9 mouse cellular contexts compared by ENCODE assay signal in genomic region chr17:28518615-28519071, GRCm38 (mm10). TPM values are rescaled to one million over a fixed set of nuclear protein-coding genes. Genes with fewer than 3 reads are reported as not detected.
A peak's percentile ranks its signal among the peaks of the same experiment; 100 is the strongest.
DNase-seq lines count a peak whose midpoint lies in the region; TF ChIP-seq lines count a peak whose summit lies in the region.
"Had no signal": no experiment of that assay in that cellular context is flagged by ENCODE, and none has a peak within 500 bp of the region (broad histone marks: within the 10 kb centered on the region; RNA-seq: fewer than 3 reads in every experiment).

No protein-coding gene starts in this region.

- no peak for TF ChIP-seq POLR2A in CH12.LX (IDR thresholded peaks at IDR 0.05; ENCODE audit: low read depth, low read length)

- H3K9ac ChIP-seq in CH12.LX (ENCODE audit: insufficient read depth, low read depth), result peak overlapping the region; percentile 39; the same call in 1 of the 2 replicates

- peak overlapping the region; percentile 50 to 52 (median 52) for H3K4me3 ChIP-seq in CH12.LX (replicated peaks in 1 of 3; ENCODE audit: low read depth in 2 of 3, low read length in 2 of 3, poor library complexity in 1 of 3)

- intact Hi-C loops in gastrocnemius, postnatal 14 days (cut with DNase I; ENCODE audit: low total_unique reads), result no loop called here

- in situ Hi-C loops in CH12.LX (cut with MboI; ENCODE audit: low pct_ligation_motif_present, low pct_unique_long_range_greater_than_20kb, low sequenced_read_pairs), result loop anchor here (25.0 kb wide), 1 partner anchor 306 kb away; the partner anchor contains the start of gene Def6

- H3K36me3 ChIP-seq in CH12.LX (replicated peaks in 1 of 2; ENCODE audit: control insufficient read depth in 1 of 2, insufficient read depth in 1 of 2, low read length in 1 of 2), result no peaks in the 10 kb centered on the region

- TF ChIP-seq EP300 in CH12.LX (IDR thresholded peaks at IDR 0.05; ENCODE audit: low read length), result no peak; the same call in 1 of the 2 replicates

- H3K4me2 ChIP-seq in CH12.LX (ENCODE audit: insufficient read depth, low read depth, poor library complexity, severe bottlenecking), result peak overlapping the region; percentile 52

- dilution Hi-C loops in CH12.LX (cut with MboI; ENCODE audit: extremely low pct_ligation_motif_present, extremely low pct_unique_long_range_greater_than_20kb, low sequenced_read_pairs), result no loop called here

- H3K9me3 ChIP-seq in CH12.LX (replicated peaks; ENCODE audit: low read length), result peaks cover 3% of the 10 kb centered on the region

- peak overlapping the region; percentile 34; the same call in 1 of the 2 replicates for H3K27ac ChIP-seq in CH12.LX (ENCODE audit: insufficient read depth, low read depth)

- no peak for TF ChIP-seq RAD21 in CH12.LX (IDR thresholded peaks at IDR 0.05; ENCODE audit: low read depth, low read length)

- H3K79me2 ChIP-seq in CH12.LX (replicated peaks; ENCODE audit: control insufficient read depth, extremely low read depth, insufficient read depth, poor library complexity, severe bottlenecking), result no peaks in the 10 kb centered on the region

- no peak for TF ChIP-seq CTCF in CH12.LX (conservative IDR thresholded peaks at IDR 0.05 in 1 of 2, IDR thresholded peaks at IDR 0.05 in 1 of 2; ENCODE audit: low read depth in 2 of 2, low read length in 2 of 2)

- peaks cover 19 to 63% of the 10 kb centered on the region in 2 experiments for H3K4me1 ChIP-seq in CH12.LX (ENCODE audit: control insufficient read depth in 1 of 2, insufficient read depth in 2 of 2)

- H3K27me3 ChIP-seq in CH12.LX (replicated peaks), result peaks cover 18% of the 10 kb centered on the region

- DNase-seq in adrenal gland, adult (ENCODE audit: inconsistent age in 2 of 2, low spot score in 1 of 2), result peak; percentile 52 to 81
- DNase-seq in adrenal gland, postnatal 4 days (ENCODE audit: low spot score in 2 of 2), result no peak
- DNase-seq in CH12.LX (ENCODE audit: extremely low read depth), result peak; percentile 62
- DNase-seq in gastrocnemius, postnatal 14 days, result peak; percentile 24
- DNase-seq in kidney, adult 18-20 months, result peak; percentile 82
- DNase-seq in lung, postnatal 14 days, result peak; percentile 46
- peak; percentile 63 for DNase-seq in thymus, postnatal 4 days
- DNase-seq in layer of hippocampus, adult 9-10 months (ENCODE audit: low spot score), result no peak

TF ChIP-seq in CH12.LX, 34 proteins besides CTCF, POLR2A, EP300 and RAD21:
- TF ChIP-seq GABPA (IDR thresholded peaks at IDR 0.05; ENCODE audit: insufficient replicate concordance, low read depth, low read length) (no peak), CHD2 (IDR thresholded peaks at IDR 0.05; ENCODE audit: low read length) (no peak), SIN3A (IDR thresholded peaks at IDR 0.05; ENCODE audit: low read length) (0 out of 2 replicates have a peak, but pooled peaks have one; percentile 24), MAZ (IDR thresholded peaks at IDR 0.05; ENCODE audit: low read depth, low read length) (peak; percentile 85), MAX (IDR thresholded peaks at IDR 0.05; ENCODE audit: low read length) (0 out of 2 replicates have a peak, but pooled peaks have one; percentile 9), TCF12 (IDR thresholded peaks at IDR 0.05; ENCODE audit: low read depth, low read length) (peak; percentile 15; the same call in 1 of the 2 replicates), JUN (IDR thresholded peaks at IDR 0.05; ENCODE audit: insufficient read depth, low read depth, low read length) (no peak), POLR2AphosphoS2 (IDR thresholded peaks at IDR 0.05; ENCODE audit: low read depth, low read length) (no peak)

RNA-seq across cellular contexts. Expression of gene Fkbp5, which starts 1.3 kb away (rescaled TPM):
- 100 to 1,000 TPM in 1 of 2 experiments, 10 to 100 TPM in 1; 95.8 to 104 TPM for total RNA-seq in adrenal gland, postnatal 4 days (2021)
- total RNA-seq in CH12.LX (2012; rRNA removed) (14.4 and 17.5 TPM in 2 replicates), CH12.LX (2014; rRNA removed) (21.5 and 22.6 TPM in 2 replicates)
- 31.4 and 35.3 TPM in 2 replicates for polyA plus RNA-seq in CH12.LX (2012; ENCODE audit: insufficient read length, low read depth)
- 100 to 1,000 TPM in 1 of 2 experiments, 1 to 10 TPM in 1; 9.2 to 104 TPM for total RNA-seq in gastrocnemius, postnatal 14 days (2021)

RNA-seq across cellular contexts. Expression of gene Armc12, which starts 12.0 kb away (rescaled TPM):
- total RNA-seq in adrenal gland, postnatal 4 days (2021), result under 1 TPM in 1 of 2 experiments, not detected in 1; 0.22 TPM
- not detected in 2 replicates for total RNA-seq in CH12.LX (2012; rRNA removed)
- not detected in 2 replicates for total RNA-seq in CH12.LX (2014; rRNA removed)
- polyA plus RNA-seq in CH12.LX (2012; ENCODE audit: insufficient read length, low read depth), result not detected in 2 replicates
- not detected for total RNA-seq in gastrocnemius, postnatal 14 days (2021)
- polyA plus RNA-seq: large intestine, adult 2 months had no signal

RNA-seq across cellular contexts. Expression of gene Clpsl2, which starts 30.6 kb away (rescaled TPM):
- total RNA-seq in adrenal gland, postnatal 4 days (2021), result not detected
- total RNA-seq in CH12.LX (2012; rRNA removed), result not detected in 2 replicates
- not detected in 2 replicates for total RNA-seq in CH12.LX (2014; rRNA removed)
- polyA plus RNA-seq in CH12.LX (2012; ENCODE audit: insufficient read length, low read depth), result not detected in 2 replicates
- not detected for total RNA-seq in gastrocnemius, postnatal 14 days (2021)
- polyA plus RNA-seq: large intestine, adult 2 months had no signal

RNA-seq across cellular contexts. Expression of gene Clps, which starts 41.9 kb away (rescaled TPM):
- 1,000 to 10,000 TPM in 1 of 2 experiments, under 1 TPM in 1; 0.56 to 1,299 TPM for total RNA-seq in adrenal gland, postnatal 4 days (2021)
- total RNA-seq in CH12.LX (2012; rRNA removed), result not detected in 2 replicates
- total RNA-seq in CH12.LX (2014; rRNA removed), result not detected in 2 replicates
- not detected in 2 replicates for polyA plus RNA-seq in CH12.LX (2012; ENCODE audit: insufficient read length, low read depth)
- total RNA-seq in gastrocnemius, postnatal 14 days (2021), result not detected

RNA-seq across cellular contexts. Expression of gene Lhfpl5, which starts 56.8 kb away (rescaled TPM):
- total RNA-seq in adrenal gland, postnatal 4 days (2021), result 1 to 10 TPM; 2.5 to 3.2 TPM
- total RNA-seq in CH12.LX (2012; rRNA removed), result 0.08 TPM in 1 of 2 replicates, not detected in the other
- not detected in 2 replicates for total RNA-seq in CH12.LX (2014; rRNA removed)
- not detected in 2 replicates for polyA plus RNA-seq in CH12.LX (2012; ENCODE audit: insufficient read length, low read depth)
- total RNA-seq in gastrocnemius, postnatal 14 days (2021), result not detected

Comparison
In these comparisons a context has a peak if more than half of its experiments do, and no peak if none do; other contexts are left out.
1. DNase-seq: peak in adrenal gland, adult (2 of 2), CH12.LX (single experiment), gastrocnemius, postnatal 14 days (single experiment), kidney, adult 18-20 months (single experiment), lung, postnatal 14 days (single experiment) and thymus, postnatal 4 days (single experiment); none in adrenal gland, postnatal 4 days (0 of 2) and layer of hippocampus, adult 9-10 months (single experiment).